Mouse (Mus musculus) heart, embryonic 15.5 days (tissue): ENCODE results near the gene Mogat2. TPM values are rescaled to one million over a fixed set of nuclear protein-coding genes. Genes with fewer than 3 reads are reported as not detected.

Experiments
- ATAC-seq: fragments of 200-750 bp; cut with Nextera tagmentation; replicated peaks from 2 replicates; pipeline ENCODE4 v1.8.0; 2017; ENCODE audit warnings: low read depth, moderate TSS enrichment; ENCODE audit not compliant: insufficient number of reproducible peaks, insufficient read depth, low FRiP score
- H3K27ac ChIP-seq: fragments of 300-500 bp; sonication (generic); 2 replicates; pipeline ENCODE4 v1.5.1; 2015; ENCODE audit warnings: mild to moderate bottlenecking, inconsistent platforms
- H3K27me3 ChIP-seq: fragments of 300-500 bp; sonication (generic); 2 replicates; pipeline ENCODE4 v1.6.1; 2015; ENCODE audit warnings: inconsistent platforms
- H3K36me3 ChIP-seq: fragments of 300-500 bp; sonication (generic); 2 replicates; pipeline ENCODE4 v1.6.1; 2015; ENCODE audit warnings: mild to moderate bottlenecking, inconsistent platforms
- H3K4me1 ChIP-seq: fragments of 300-500 bp; sonication (generic); replicated peaks from 2 replicates; pipeline ENCODE4 v1.6.1; 2015; ENCODE audit warnings: inconsistent platforms
- H3K4me2 ChIP-seq: fragments of 300-500 bp; sonication (generic); 2 replicates; pipeline ENCODE4 v1.6.1; 2015; ENCODE audit warnings: inconsistent platforms, mild to moderate bottlenecking, moderate library complexity
- H3K4me3 ChIP-seq: fragments of 300-500 bp; sonication (generic); 2 replicates; pipeline ENCODE4 v1.5.1; 2015; ENCODE audit warnings: mild to moderate bottlenecking, inconsistent platforms
- H3K9ac ChIP-seq: fragments of 300-500 bp; sonication (generic); 2 replicates; pipeline ENCODE4 v1.6.1; 2015; ENCODE audit warnings: mild to moderate bottlenecking, inconsistent platforms
- H3K9me3 ChIP-seq: fragments of 300-500 bp; sonication (generic); replicated peaks from 2 replicates; pipeline ENCODE4 v1.6.1; 2016; ENCODE audit warnings: inconsistent platforms
- WGBS: fragments of 180-500 bp; shearing (Covaris S2); methylation state at CpG from one replicate; pipeline ENCODE4 v1.1.7; 2015; ENCODE audit warnings: mixed read lengths; 5-methylcytosine and 5-hydroxymethylcytosine counted together
- polyA plus RNA-seq: library from polyadenylated mRNA; unstranded; fragments of >200 nt; fragmentation: Nextera tagmentation; extraction: Ambion mirVana; gene quantifications from 2 replicates; pipeline ENCODE4 v1.2.1, GENCODE M21; 2015

Gene Mogat2
- polyA plus RNA-seq, 1 experiment from 2014 or later, result 0.74 TPM

DNA sequence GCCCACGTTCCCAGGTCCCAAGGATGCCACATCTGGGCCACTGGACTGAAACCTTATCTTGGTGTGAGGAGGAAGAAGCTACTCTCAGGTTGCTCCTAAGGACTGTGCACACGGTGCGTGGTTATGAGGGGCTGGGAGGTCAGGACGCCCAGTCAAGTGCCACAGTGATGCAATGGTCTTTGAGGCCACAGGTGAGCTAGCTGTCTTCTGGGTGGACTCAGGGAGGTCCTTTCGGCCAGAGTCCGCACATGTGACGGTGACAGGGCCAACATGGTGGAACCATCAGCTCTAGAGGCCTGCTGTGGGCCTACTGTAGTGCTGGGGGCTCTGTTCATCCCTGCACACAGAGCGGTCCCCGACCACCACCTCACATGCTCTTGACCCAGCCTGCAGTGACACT lies 62.8 kb downstream of the Mogat2 start:
- Histone ChIP-seq H3K27me3 (no peaks in the 10 kb centered on the region; the same call in 1 of the 2 replicates), H3K4me2 (no peak overlapping the region), H3K9me3 (no peaks in the 10 kb centered on the region), H3K4me1 (peaks cover 6% of the 10 kb centered on the region), H3K9ac (no peak overlapping the region), H3K27ac (no peak overlapping the region), H3K36me3 (no peaks in the 10 kb centered on the region), H3K4me3 (no peak overlapping the region)
- ATAC-seq, result no peak
- 84% methylated on average over 9 of the region's 9 CpGs for WGBS

DNA sequence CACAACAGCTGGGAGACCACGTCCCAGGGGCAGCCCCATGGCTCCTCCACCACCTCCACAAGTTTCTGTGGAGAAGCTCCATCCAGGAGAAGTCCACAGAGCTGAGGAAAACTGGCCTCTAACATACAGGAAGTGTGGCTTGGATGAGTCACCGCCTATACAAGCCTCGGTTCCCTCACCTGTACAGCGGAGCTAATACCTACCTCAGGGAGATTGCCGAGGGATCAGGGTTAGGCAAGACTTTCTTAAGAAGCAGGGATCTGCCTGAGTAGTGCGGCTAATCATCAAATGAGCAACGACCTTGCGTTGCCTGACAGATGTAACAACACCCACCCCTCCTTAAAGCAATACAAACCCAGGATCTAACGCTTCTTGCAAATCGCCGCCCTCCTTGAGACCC lies 63.3 kb downstream of the Mogat2 start:
- no peak overlapping the region for H3K9ac ChIP-seq
- 75% methylated on average over 11 of the region's 11 CpGs for WGBS
- no peak for ATAC-seq
- H3K4me1 ChIP-seq, result peaks cover 6% of the 10 kb centered on the region
- no peak overlapping the region for H3K4me2 ChIP-seq
- H3K36me3 ChIP-seq, result no peaks in the 10 kb centered on the region
- no peak overlapping the region for H3K4me3 ChIP-seq
- no peaks in the 10 kb centered on the region for H3K9me3 ChIP-seq
- H3K27me3 ChIP-seq, result no peaks in the 10 kb centered on the region; the same call in 1 of the 2 replicates
- no peak overlapping the region for H3K27ac ChIP-seq

DNA sequence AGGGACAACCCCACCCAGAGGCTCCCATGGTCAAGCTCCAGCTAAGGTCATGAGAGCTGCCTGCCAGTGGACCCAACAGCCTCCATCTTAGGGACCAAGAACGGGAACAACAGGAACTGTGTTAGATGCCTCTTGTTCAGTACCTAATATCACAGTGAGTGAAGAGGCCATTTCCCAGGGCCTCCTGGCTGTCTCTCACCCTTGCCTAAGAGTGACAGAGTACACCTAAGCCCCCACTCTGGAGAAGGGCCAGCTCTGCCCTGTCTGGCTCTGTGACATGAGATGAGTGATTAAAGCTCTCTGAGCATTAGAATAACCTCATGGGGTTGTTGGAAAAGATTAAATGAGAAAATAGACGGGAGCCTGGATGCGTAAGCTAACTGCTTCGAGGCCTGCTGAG lies 64.4 kb downstream of the Mogat2 start:
- H3K4me3 ChIP-seq, result no peak overlapping the region
- 75% methylated on average over 4 of the region's 4 CpGs for WGBS
- no peaks in the 10 kb centered on the region for H3K36me3 ChIP-seq
- H3K27me3 ChIP-seq, result no peaks in the 10 kb centered on the region; the same call in 1 of the 2 replicates
- H3K4me2 ChIP-seq, result no peak overlapping the region
- no peaks in the 10 kb centered on the region for H3K9me3 ChIP-seq
- H3K27ac ChIP-seq, result no peak overlapping the region
- peaks cover 6% of the 10 kb centered on the region for H3K4me1 ChIP-seq
- no peak overlapping the region for H3K9ac ChIP-seq
- no peak for ATAC-seq

DNA sequence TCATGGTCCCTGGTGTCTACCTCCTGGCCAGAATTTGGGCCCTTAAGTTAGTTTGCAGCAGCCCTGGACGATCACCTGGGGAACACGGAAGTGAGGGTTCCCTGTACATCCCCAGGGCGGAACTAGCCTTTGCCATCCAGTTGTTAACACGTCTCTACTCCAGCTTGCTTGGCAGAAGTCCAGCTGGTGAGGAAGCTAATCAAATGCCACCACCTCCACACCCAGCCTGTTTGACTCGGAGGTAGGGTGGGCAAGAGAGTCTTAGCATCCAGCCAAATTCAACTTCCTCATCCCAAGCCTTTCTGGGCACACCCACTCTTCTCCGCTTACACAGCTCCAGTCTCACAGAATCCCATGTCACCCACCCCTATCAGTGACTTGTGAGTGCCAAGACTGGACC lies 65.5 kb downstream of the Mogat2 start:
- Histone ChIP-seq H3K36me3 (no peaks in the 10 kb centered on the region), H3K27ac (no peak overlapping the region), H3K9ac (no peak overlapping the region), H3K4me2 (no peak overlapping the region), H3K4me3 (no peak overlapping the region), H3K4me1 (peaks cover 6% of the 10 kb centered on the region), H3K9me3 (no peaks in the 10 kb centered on the region), H3K27me3 (no peaks in the 10 kb centered on the region; the same call in 1 of the 2 replicates)
- ATAC-seq, result no peak
- 52% methylated on average over 6 of the region's 6 CpGs for WGBS

DNA sequence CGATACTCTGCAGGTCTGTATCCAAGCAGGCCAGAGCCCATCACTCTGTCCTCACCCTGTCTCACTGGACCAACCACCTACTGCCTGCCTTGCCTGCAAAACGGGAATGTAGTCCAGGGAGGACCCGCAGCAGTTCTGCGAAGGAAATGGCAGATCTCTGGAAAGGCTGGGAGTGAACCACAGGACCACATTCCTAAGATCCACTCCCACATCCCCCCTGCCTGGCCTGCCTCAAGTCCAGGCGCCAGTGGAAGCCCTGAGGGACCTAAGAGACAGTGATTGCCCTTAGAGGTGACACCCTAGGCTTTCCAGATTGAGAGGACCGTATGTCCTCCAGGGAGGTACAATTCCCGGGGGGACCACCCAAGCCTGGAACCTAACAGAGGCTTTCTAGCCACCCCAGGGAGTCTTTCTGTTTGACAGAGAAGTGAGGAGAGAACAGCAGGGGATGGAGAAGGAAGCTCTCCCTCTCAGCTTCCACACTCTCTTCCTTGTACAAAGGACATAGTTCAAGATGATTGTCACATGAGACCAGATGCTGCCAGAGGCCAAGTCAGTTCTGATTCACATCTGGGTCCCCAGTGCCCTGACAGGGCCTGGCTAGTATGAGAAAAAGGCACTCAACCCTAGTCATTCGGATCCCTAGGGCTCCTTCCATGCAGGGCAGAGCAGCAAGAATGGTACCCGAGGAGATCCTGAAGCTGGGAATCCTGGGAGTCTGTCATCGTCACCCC lies 66.5 kb downstream of the Mogat2 start:
- Histone ChIP-seq H3K9me3 (no peaks in the 10 kb centered on the region), H3K36me3 (no peaks in the 10 kb centered on the region), H3K4me2 (no peak overlapping the region), H3K27me3 (no peaks in the 10 kb centered on the region; the same call in 1 of the 2 replicates), H3K9ac (no peak overlapping the region), H3K4me3 (no peak overlapping the region), H3K27ac (no peak overlapping the region), H3K4me1 (peaks cover 6% of the 10 kb centered on the region)
- no peak for ATAC-seq
- WGBS, result 58% methylated on average over 10 of the region's 10 CpGs

DNA sequence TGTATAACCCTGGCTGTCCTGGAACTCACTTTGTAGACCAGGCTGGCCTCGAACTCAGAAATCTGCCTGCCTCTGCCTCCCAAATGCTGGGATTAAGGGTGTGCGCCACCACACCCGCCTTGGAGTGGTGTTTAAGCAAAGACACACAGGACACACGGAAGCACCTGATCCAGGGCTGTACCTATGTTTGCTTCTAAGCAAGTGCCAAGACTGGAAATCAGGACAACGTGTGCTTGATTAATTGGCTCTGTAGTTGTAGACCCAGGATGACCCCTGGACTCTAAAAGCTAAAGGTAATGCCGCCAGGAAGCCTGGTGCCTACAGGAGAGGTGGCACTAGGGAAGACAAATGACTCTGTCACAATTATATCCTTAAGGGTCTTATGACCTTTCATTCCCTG lies 67.9 kb downstream of the Mogat2 start:
- no peaks in the 10 kb centered on the region for H3K36me3 ChIP-seq
- H3K27ac ChIP-seq, result no peak overlapping the region
- WGBS, result 91% methylated on average over 6 of the region's 6 CpGs
- H3K9ac ChIP-seq, result no peak overlapping the region
- ATAC-seq, result no peak
- peaks cover 12% of the 10 kb centered on the region for H3K4me1 ChIP-seq
- no peaks in the 10 kb centered on the region for H3K9me3 ChIP-seq
- H3K27me3 ChIP-seq, result no peaks in the 10 kb centered on the region; the same call in 1 of the 2 replicates
- no peak overlapping the region for H3K4me3 ChIP-seq
- no peak overlapping the region for H3K4me2 ChIP-seq

DNA sequence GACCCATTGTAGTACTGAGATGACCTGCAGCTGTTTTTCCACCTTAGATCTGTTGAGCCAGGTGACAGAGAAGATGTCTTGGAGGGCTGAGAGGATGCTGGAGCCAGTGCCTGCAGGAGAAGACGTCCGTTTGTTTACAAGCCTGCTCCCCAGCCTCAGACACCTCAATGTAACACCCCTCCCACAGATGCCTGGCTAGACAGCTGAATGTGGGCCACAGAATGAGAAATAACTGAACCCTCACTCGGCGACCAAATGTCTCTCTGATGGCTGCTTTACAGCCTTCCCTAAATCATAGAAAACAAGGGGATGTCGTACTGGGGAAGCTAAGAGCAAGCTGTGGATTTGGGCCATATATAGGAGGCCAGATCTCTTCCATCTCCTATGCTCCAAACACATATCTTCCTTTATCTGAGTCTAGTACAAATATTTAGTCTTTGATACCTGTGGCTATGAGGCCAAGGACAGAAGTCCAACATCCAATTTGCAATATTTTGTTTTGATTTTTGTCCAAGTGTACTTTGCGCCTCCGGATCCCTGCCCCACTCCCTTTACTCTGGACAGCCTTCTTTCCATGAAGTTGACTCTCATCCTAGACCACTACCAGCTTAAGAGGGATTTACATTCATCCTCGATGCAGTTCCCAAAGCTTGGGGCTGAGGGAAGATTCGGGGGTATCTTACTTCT lies 68.6 kb downstream of the Mogat2 start:
- no peak for ATAC-seq

More for the DNA sequence above, 68.6 kb downstream of the Mogat2 start:
- no peak overlapping the region for H3K4me2 ChIP-seq
- peaks cover 12% of the 10 kb centered on the region for H3K4me1 ChIP-seq
- no peaks in the 10 kb centered on the region for H3K9me3 ChIP-seq
- no peak overlapping the region for H3K9ac ChIP-seq
- H3K4me3 ChIP-seq, result no peak overlapping the region
- no peaks in the 10 kb centered on the region for H3K27me3 ChIP-seq
- H3K27ac ChIP-seq, result no peak overlapping the region
- no peaks in the 10 kb centered on the region for H3K36me3 ChIP-seq
- 80% methylated on average over 9 of the region's 9 CpGs for WGBS

Other genes with a start within 250 kb of the Mogat2 start
- 15.3 and 16.0 TPM in 2 replicates for gene Uvrag, start 97.5 kb downstream of the Mogat2 start, polyA plus RNA-seq
- 26.9 and 29.5 TPM in 2 replicates for gene Dgat2, start 55.9 kb downstream of the Mogat2 start, polyA plus RNA-seq
- gene Map6, start 28.8 kb upstream of the Mogat2 start, polyA plus RNA-seq, result 2.8 and 5.4 TPM in 2 replicates
- gene Serpinh1, start 114.6 kb upstream of the Mogat2 start, polyA plus RNA-seq, result 1,031 and 1,221 TPM in 2 replicates
- gene Gdpd5, start 142.8 kb upstream of the Mogat2 start, polyA plus RNA-seq, result 20.8 and 26.1 TPM in 2 replicates
- gene Klhl35, start 227.4 kb upstream of the Mogat2 start, polyA plus RNA-seq, result 0.63 and 0.73 TPM in 2 replicates
- 437 and 490 TPM in 2 replicates for gene Rps3, start 245.1 kb upstream of the Mogat2 start, polyA plus RNA-seq